Mouse (Mus musculus) embryonic facial prominence, embryonic 11.5 days (tissue): Measurements from ENCODE around the gene Cdcp1. TPM values are rescaled to one million over a fixed set of nuclear protein-coding genes. Genes with fewer than 3 reads are reported as not detected.

Experiments used
- ATAC-seq: fragments of 200-750 bp; cut with Nextera tagmentation; replicated peaks from 2 replicates; pipeline ENCODE4 v1.8.0; 2017; ENCODE audit warnings: low read depth; ENCODE audit not compliant: insufficient number of reproducible peaks, low FRiP score, low TSS enrichment
- DNase-seq: peaks from one replicate; pipeline ENCODE4 v3.0.0-alpha.2; 2015; ENCODE audit warnings: low spot score
- H3K27ac ChIP-seq: fragments of 300-500 bp; sonication (generic); replicated peaks from 2 replicates; pipeline ENCODE4 v1.5.1; 2014; ENCODE audit warnings: mild to moderate bottlenecking, low read depth, low read length, control low read depth
- H3K27me3 ChIP-seq: fragments of 300-500 bp; sonication (generic); 2 replicates; pipeline ENCODE4 v1.6.1; 2014; ENCODE audit warnings: mild to moderate bottlenecking, low read length, moderate library complexity, mixed read lengths; ENCODE audit not compliant: control insufficient read depth, insufficient read depth
- H3K36me3 ChIP-seq: fragments of 300-500 bp; sonication (generic); replicated peaks from 2 replicates; pipeline ENCODE4 v1.6.1; 2014; ENCODE audit warnings: low read depth, mild to moderate bottlenecking, low read length, moderate library complexity, mixed read lengths; ENCODE audit not compliant: control insufficient read depth, insufficient read depth
- H3K4me1 ChIP-seq: fragments of 300-500 bp; sonication (generic); 2 replicates; pipeline ENCODE4 v1.6.1; 2014; ENCODE audit warnings: low read length, mixed read lengths; ENCODE audit not compliant: control insufficient read depth, insufficient read depth
- H3K4me2 ChIP-seq: fragments of 300-500 bp; sonication (generic); 2 replicates; pipeline ENCODE4 v1.6.1; 2014; ENCODE audit warnings: low read depth, mild to moderate bottlenecking, control low read depth, low read length, moderate library complexity
- H3K4me3 ChIP-seq: fragments of 300-500 bp; sonication (generic); 2 replicates; pipeline ENCODE4 v1.5.1; 2014; ENCODE audit warnings: low read depth, low read length, control low read depth
- H3K9ac ChIP-seq: fragments of 300-500 bp; sonication (generic); replicated peaks from 2 replicates; pipeline ENCODE4 v1.6.1; 2014; ENCODE audit warnings: mild to moderate bottlenecking, control low read depth, low read length
- H3K9me3 ChIP-seq: fragments of 300-500 bp; sonication (generic); replicated peaks from 2 replicates; pipeline ENCODE4 v1.6.1; 2016; ENCODE audit warnings: mild to moderate bottlenecking, low read length, inconsistent platforms, mixed read lengths; ENCODE audit not compliant: control insufficient read depth
- WGBS: fragments of 180-500 bp; shearing (Covaris S2); extraction: QIAGEN DNeasy Blood & Tissue Kit; methylation state at CpG from one replicate; pipeline ENCODE4 v1.1.7; 2014; 5-methylcytosine and 5-hydroxymethylcytosine counted together
- polyA plus RNA-seq: library from polyadenylated mRNA; unstranded; fragments of >200 nt; fragmentation: Nextera tagmentation; extraction: Ambion mirVana; gene quantifications from 2 replicates; pipeline ENCODE4 v1.2.1, GENCODE M21; 2014

The Cdcp1 gene
- polyA plus RNA-seq, 1 experiment from 2014 or later, result 3.0 TPM

DNA sequence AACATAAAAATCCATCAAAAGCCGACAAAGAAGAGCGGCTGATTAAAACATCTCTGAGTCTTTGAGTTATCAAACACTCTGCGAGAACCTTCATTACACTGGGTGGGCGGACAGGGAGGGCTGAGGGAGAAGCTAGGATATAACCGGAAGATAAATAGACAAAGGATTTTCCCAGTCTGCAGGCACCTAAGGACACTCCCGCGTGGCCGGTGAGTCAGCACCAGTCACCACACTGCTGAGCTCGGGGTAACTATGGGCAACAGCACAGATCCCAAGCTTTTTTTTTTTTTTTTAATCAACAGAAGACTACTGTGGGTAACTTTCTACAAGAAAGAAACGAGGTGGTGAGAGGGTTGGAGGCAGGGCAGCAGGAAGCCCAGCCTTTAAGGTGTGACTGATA is 28.1 kb upstream of the Cdcp1 start:
- no peaks in the 10 kb centered on the region for H3K9me3 ChIP-seq
- WGBS, result 70% methylated on average over 10 of the region's 10 CpGs
- H3K4me3 ChIP-seq, result no peak overlapping the region
- no peaks in the 10 kb centered on the region for H3K4me1 ChIP-seq
- H3K9ac ChIP-seq, result no peak overlapping the region
- no peaks in the 10 kb centered on the region for H3K27me3 ChIP-seq
- ATAC-seq, result no peak
- DNase-seq, result no peak
- H3K27ac ChIP-seq, result no peak overlapping the region
- H3K4me2 ChIP-seq, result no peak overlapping the region
- H3K36me3 ChIP-seq, result no peaks in the 10 kb centered on the region

DNA sequence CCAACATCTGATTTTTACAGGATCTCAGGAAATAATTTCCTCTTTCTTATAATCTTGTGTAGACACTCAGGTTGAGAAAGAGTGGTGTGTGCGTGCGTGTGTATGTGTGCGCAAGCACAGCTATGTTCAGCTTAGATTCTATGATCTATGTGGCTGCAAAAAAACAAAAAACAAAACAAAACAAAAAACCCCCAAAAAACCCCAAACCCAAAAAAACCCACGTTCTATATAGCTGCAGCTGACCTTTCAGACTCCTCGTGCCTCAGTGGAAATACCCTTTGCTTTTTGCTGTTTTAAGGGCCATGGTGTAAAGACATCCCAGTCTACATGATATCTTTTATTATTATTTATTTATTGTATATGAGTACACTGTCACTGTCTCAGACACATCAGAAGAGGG is 25.4 kb upstream of the Cdcp1 start:
- Histone ChIP-seq H3K4me3 (no peak overlapping the region), H3K4me1 (no peaks in the 10 kb centered on the region; the same call in 1 of the 2 replicates), H3K27ac (no peak overlapping the region), H3K27me3 (no peaks in the 10 kb centered on the region), H3K36me3 (no peaks in the 10 kb centered on the region), H3K9ac (no peak overlapping the region), H3K4me2 (no peak overlapping the region), H3K9me3 (no peaks in the 10 kb centered on the region)
- WGBS, result 94% methylated on average over 5 of the region's 5 CpGs
- DNase-seq (no peak), ATAC-seq (no peak)

DNA sequence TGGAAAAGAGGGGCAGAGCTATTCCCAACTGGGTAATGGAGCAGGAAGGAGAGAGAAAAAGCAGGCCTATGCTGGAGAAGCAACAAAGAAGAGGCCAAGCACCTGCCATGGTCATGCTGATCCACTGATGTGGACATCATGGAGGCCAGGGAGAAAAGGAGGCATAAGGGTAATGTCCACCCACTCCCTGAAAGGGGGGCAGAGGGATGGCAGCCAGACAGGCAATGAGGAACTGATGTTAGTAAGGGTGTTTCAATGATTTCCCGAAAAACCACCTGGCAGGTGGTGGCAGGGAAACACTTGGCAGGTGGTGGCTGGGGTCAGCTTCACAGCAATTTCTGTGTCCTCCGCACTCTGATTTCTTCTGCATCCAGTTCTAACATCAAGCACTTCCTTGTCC is 24.9 kb upstream of the Cdcp1 start:
- no peaks in the 10 kb centered on the region for H3K9me3 ChIP-seq
- no peaks in the 10 kb centered on the region for H3K27me3 ChIP-seq
- no peaks in the 10 kb centered on the region; the same call in 1 of the 2 replicates for H3K4me1 ChIP-seq
- WGBS, result 86% methylated on average over 2 of the region's 2 CpGs
- DNase-seq (no peak), ATAC-seq (no peak)
- no peak overlapping the region for H3K27ac ChIP-seq
- H3K9ac ChIP-seq, result no peak overlapping the region
- no peak overlapping the region for H3K4me2 ChIP-seq
- H3K36me3 ChIP-seq, result no peaks in the 10 kb centered on the region
- no peak overlapping the region for H3K4me3 ChIP-seq

DNA sequence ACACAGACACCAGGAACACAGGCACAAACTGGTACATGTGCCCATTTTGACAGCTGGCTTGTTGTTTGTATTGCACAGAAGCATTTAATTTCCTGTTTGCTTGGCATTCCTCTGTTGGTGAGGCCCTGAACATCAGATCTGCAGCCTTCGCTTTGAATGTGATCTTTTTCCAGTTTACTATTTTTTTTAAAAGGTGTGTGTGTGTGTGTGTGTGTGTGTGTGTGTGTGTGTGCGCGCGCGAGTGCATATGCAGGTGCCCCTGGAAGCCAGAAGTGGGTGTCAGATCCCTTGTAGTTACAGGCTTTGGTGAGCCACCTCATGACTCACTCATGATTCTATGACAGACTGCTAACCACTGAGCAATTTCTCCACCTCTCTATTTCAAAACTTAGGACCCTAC is 24.4 kb upstream of the Cdcp1 start:
- DNase-seq (no peak), ATAC-seq (no peak)
- Histone ChIP-seq H3K9me3 (no peaks in the 10 kb centered on the region), H3K9ac (no peak overlapping the region), H3K27ac (no peak overlapping the region), H3K36me3 (no peaks in the 10 kb centered on the region), H3K4me1 (no peaks in the 10 kb centered on the region; the same call in 1 of the 2 replicates), H3K4me2 (no peak overlapping the region), H3K27me3 (no peaks in the 10 kb centered on the region), H3K4me3 (no peak overlapping the region)
- 97% methylated on average over 5 of the region's 5 CpGs for WGBS

DNA sequence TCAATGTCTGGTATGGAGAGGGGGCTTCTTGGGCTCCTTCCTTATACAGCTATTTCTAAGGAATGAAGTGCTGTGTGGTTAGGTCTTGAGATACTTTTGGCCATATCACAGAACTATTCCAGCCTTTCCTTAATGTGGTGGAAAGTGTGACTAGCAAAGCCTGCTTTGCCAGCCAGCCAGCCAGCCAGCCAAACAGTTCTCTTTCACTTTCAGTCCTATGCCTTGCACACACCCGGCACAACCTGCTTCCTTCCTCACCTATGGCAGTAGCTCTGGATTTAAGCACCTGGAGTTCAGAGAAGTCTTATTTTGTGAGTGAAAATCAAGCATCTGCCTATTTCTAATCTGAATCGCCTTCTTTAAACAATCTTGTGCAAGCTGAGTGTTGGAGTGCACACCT is 23.8 kb upstream of the Cdcp1 start:
- 80% methylated on average over 2 of the region's 2 CpGs for whole genome bisulfite sequencing
- no peaks in the 10 kb centered on the region; the same call in 1 of the 2 replicates for H3K4me1 ChIP-seq
- H3K27ac ChIP-seq, result no peak overlapping the region
- ATAC-seq (no peak), DNase-seq (no peak)
- H3K9me3 ChIP-seq, result no peaks in the 10 kb centered on the region
- no peaks in the 10 kb centered on the region for H3K27me3 ChIP-seq
- H3K4me3 ChIP-seq, result no peak overlapping the region
- no peak overlapping the region for H3K9ac ChIP-seq
- H3K36me3 ChIP-seq, result no peaks in the 10 kb centered on the region
- no peak overlapping the region for H3K4me2 ChIP-seq

DNA sequence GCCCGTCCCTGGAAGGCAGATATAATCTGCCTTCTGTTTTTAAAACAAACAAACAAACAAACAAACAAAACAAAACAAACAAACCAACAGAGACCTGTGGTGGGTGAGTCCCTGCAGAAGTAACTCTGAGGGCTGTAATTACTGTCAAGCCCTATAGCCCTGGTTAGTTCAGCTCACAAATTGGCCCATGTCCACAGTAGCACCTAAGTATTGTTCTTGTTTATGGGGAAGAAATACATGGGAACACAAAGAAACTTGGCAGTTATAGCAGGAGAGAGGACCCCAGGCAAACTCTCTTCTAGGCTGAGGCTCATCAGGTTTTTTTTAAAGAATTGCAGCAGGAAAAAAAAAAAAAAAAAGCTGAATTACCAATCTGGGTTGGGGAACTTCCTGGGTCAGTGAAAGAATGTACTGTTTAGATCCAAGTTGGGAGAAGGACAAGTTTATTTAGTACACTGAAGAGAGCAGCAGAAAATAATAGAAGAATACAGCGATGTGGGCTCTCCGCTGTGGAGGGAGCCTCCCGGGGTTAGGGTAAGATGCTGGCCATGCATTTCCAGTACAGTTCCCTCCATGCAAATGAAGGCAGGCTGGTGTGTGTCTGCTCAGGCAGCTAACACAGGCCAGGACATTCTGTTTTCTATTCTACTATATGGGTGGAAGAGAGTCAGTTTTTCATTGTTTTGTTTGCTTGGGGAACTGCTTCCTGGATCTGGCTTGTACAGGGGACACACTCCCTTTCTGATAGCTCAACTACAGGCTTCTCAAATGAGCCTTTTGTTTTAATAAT is 22.6 kb upstream of the Cdcp1 start:
- ATAC-seq, result no peak
- 32% methylated on average over 4 of the region's 4 CpGs for WGBS

DNA sequence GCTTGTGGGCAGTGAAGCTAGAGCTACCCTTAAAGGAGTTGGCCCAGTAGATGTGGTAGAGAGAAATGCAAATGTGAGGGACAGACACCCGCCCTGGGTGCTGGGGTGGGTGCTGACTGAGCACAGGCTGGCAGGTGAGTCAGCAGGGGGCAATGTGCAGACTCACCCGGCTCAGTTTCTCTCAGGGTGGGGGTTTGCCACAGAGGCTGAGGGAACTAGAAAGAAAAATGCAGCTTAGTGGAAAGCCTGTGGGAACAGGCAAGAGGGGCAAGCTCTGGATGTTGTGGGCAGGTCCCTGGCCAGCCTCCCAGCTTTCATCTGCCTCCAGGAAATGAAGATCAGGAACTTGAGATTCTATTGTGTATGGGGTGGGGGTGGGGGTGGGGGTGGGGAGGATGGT is 21.9 kb upstream of the Cdcp1 start:
- no peaks in the 10 kb centered on the region for H3K36me3 ChIP-seq
- WGBS, result 29% methylated on average over 2 of the region's 2 CpGs
- no peak overlapping the region for H3K27ac ChIP-seq
- H3K4me1 ChIP-seq, result no peaks in the 10 kb centered on the region; the same call in 1 of the 2 replicates
- no peaks in the 10 kb centered on the region for H3K27me3 ChIP-seq
- no peak overlapping the region for H3K9ac ChIP-seq
- ATAC-seq, result peak; percentile 70
- H3K4me2 ChIP-seq, result no peak overlapping the region
- no peaks in the 10 kb centered on the region for H3K9me3 ChIP-seq
- DNase-seq, result no peak
- H3K4me3 ChIP-seq, result no peak overlapping the region

More for the DNA sequence above, 22.6 kb upstream of the Cdcp1 start:
- H3K9ac ChIP-seq, result no peak overlapping the region
- H3K9me3 ChIP-seq, result no peaks in the 10 kb centered on the region
- no peaks in the 10 kb centered on the region; the same call in 1 of the 2 replicates for H3K4me1 ChIP-seq
- DNase-seq, result no peak
- H3K4me2 ChIP-seq, result no peak overlapping the region
- H3K4me3 ChIP-seq, result no peak overlapping the region
- H3K36me3 ChIP-seq, result no peaks in the 10 kb centered on the region
- H3K27ac ChIP-seq, result no peak overlapping the region
- no peaks in the 10 kb centered on the region for H3K27me3 ChIP-seq

DNA sequence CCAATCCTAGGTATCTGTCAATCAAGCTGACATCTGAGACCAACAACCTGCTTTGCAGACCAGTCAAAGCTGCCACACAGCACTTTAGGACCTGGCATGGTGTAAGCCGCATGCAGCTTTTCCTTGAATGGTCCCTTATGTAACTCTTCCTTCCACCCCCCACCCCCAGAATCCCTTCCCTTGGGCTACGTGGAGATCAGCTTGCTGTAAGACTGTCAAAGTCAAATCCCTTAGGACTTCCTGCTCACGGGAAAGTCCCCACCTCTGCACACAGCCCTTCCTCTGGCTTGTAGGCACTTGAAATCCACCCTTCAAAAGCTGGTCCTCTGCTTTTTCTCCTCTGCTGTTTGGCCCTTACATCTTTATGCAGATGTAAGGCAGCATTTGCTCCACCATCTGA is 19.8 kb upstream of the Cdcp1 start:
- Histone ChIP-seq H3K36me3 (no peaks in the 10 kb centered on the region), H3K9me3 (no peaks in the 10 kb centered on the region), H3K9ac (no peak overlapping the region), H3K4me1 (no peaks in the 10 kb centered on the region; the same call in 1 of the 2 replicates), H3K27ac (no peak overlapping the region), H3K27me3 (no peaks in the 10 kb centered on the region), H3K4me2 (no peak overlapping the region), H3K4me3 (no peak overlapping the region)
- 22% methylated on average over 3 of the region's 3 CpGs for WGBS
- no peak for DNase-seq
- ATAC-seq, result no peak
